ENCODE assay signal across 23 mouse cellular contexts in the genomic region with DNA sequence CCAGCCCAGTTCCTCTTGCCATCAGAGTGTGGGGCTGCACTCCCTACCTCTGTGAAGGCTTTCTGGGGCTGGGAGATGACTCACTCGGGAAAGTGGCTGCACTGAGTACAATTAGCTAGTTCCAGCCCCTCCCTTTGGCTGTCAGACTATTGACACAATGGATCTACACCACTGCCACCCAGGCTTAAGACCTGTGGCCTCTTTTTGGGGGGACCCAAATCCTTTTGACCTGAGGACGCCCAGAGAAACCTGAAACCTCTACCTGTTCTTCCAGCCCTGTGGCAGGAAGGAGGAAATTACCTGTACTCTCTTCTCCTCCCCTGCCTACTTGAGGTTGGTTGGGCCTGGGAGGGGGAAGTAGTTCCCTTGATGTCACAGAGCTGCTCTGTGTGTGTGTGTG. TPM values are rescaled to one million over a fixed set of nuclear protein-coding genes. Genes with fewer than 3 reads are reported as not detected.
DNase-seq lines count a peak whose midpoint lies in the region; ATAC-seq lines count a peak whose summit lies in the region.
"Had no signal": no experiment of that assay in that cellular context is flagged by ENCODE, and none has a peak within 500 bp of the region (broad histone marks: within the 10 kb centered on the region; RNA-seq: fewer than 3 reads in every experiment).

No protein-coding gene starts in this region.

- intact Hi-C loops in heart, postnatal 10 days (cut with DNase I): no loop called here

- no peak for DNase-seq in lung, postnatal 4 days
- peak; percentile 31 for DNase-seq in NIH3T3 (ENCODE audit: low read depth)
- DNase-seq in retina, postnatal 1 day: no peak
- DNase-seq in heart, postnatal 10 days: no peak
- DNase-seq: adrenal gland, postnatal 14 days; cerebellum, adult 8-10 months; gastrocnemius, postnatal 25 days; kidney, adult 18-20 months; kidney, postnatal 10 days; liver; thymus, adult 18-20 months; thymus, postnatal 4 days had no signal

- H3K36me3 ChIP-seq in lung, embryonic 16.5 days (ENCODE audit: control insufficient read depth, insufficient read depth, low read length): no peaks in the 10 kb centered on the region
- H3K36me3 ChIP-seq in intestine, embryonic 15.5 days: no peaks in the 10 kb centered on the region
- H3K36me3 ChIP-seq in stomach, embryonic 14.5 days (ENCODE audit: control insufficient read depth, insufficient read depth, low read length): no peaks in the 10 kb centered on the region
- no peaks in the 10 kb centered on the region for H3K36me3 ChIP-seq in kidney, embryonic 16.5 days (ENCODE audit: insufficient read depth, low read length)
- H3K36me3 ChIP-seq: forebrain, embryonic 10.5 days; limb, embryonic 10.5 days; liver, embryonic 15.5 days; midbrain, embryonic 12.5 days had no signal

- no peak overlapping the region for H3K27ac ChIP-seq in lung, embryonic 16.5 days (ENCODE audit: low read length)
- no peak overlapping the region for H3K27ac ChIP-seq in intestine, embryonic 15.5 days
- no peak overlapping the region for H3K27ac ChIP-seq in stomach, embryonic 14.5 days (ENCODE audit: low read length)
- H3K27ac ChIP-seq in kidney, embryonic 16.5 days (ENCODE audit: low read length): no peak overlapping the region
- H3K27ac ChIP-seq: forebrain, embryonic 10.5 days; limb, embryonic 10.5 days; liver, embryonic 15.5 days; midbrain, embryonic 12.5 days had no signal

- 25% methylated on average over 2 of the region's 2 CpGs for WGBS in lung, embryonic 16.5 days
- 27% methylated on average over 2 of the region's 2 CpGs for WGBS in intestine, embryonic 15.5 days
- WGBS in stomach, embryonic 14.5 days: 39% methylated on average over 2 of the region's 2 CpGs
- WGBS in kidney, embryonic 16.5 days: 25% methylated on average over 2 of the region's 2 CpGs

- no peak overlapping the region for H3K4me3 ChIP-seq in lung, embryonic 16.5 days (ENCODE audit: low read length)
- H3K4me3 ChIP-seq in intestine, embryonic 15.5 days (replicated peaks): no peak overlapping the region
- no peak overlapping the region for H3K4me3 ChIP-seq in stomach, embryonic 14.5 days (ENCODE audit: low read depth, low read length)
- no peak overlapping the region for H3K4me3 ChIP-seq in kidney, embryonic 16.5 days (ENCODE audit: low read length)
- H3K4me3 ChIP-seq: forebrain, embryonic 10.5 days; limb, embryonic 10.5 days; liver, embryonic 15.5 days; midbrain, embryonic 12.5 days had no signal

- peak; percentile 64 for ATAC-seq in lung, embryonic 16.5 days (ENCODE audit: low read depth)
- ATAC-seq in intestine, embryonic 15.5 days: peak; percentile 84
- peak; percentile 82 for ATAC-seq in stomach, embryonic 14.5 days (ENCODE audit: insufficient number of reproducible peaks, insufficient read depth, low FRiP score, low read depth)
- ATAC-seq in kidney, embryonic 16.5 days (ENCODE audit: low FRiP score, low TSS enrichment): no peak
- ATAC-seq: forebrain, embryonic 16.5 days; hindbrain, embryonic 16.5 days had no signal

- no peaks in the 10 kb centered on the region for H3K27me3 ChIP-seq in lung, embryonic 16.5 days (ENCODE audit: control insufficient read depth, insufficient read depth, low read depth, low read length)
- no peaks in the 10 kb centered on the region for H3K27me3 ChIP-seq in intestine, embryonic 15.5 days (replicated peaks)
- no peaks in the 10 kb centered on the region for H3K27me3 ChIP-seq in stomach, embryonic 14.5 days (ENCODE audit: control insufficient read depth, insufficient read depth, low read length)
- H3K27me3 ChIP-seq in kidney, embryonic 16.5 days (ENCODE audit: insufficient read depth, low read length): no peaks in the 10 kb centered on the region
- H3K27me3 ChIP-seq: liver, embryonic 15.5 days; midbrain, embryonic 12.5 days had no signal

- H3K9ac ChIP-seq in lung, embryonic 16.5 days (ENCODE audit: low read length): no peak overlapping the region
- no peak overlapping the region for H3K9ac ChIP-seq in intestine, embryonic 15.5 days
- no peak overlapping the region for H3K9ac ChIP-seq in stomach, embryonic 14.5 days (replicated peaks; ENCODE audit: low read depth, low read length)
- no peak overlapping the region for H3K9ac ChIP-seq in kidney, embryonic 16.5 days (replicated peaks; ENCODE audit: low read length)
- H3K9ac ChIP-seq: liver, embryonic 15.5 days; midbrain, embryonic 12.5 days had no signal

- no peak overlapping the region for H3K4me2 ChIP-seq in lung, embryonic 16.5 days (ENCODE audit: low read depth, low read length)
- no peak overlapping the region for H3K4me2 ChIP-seq in intestine, embryonic 15.5 days (replicated peaks)
- H3K4me2 ChIP-seq in stomach, embryonic 14.5 days (replicated peaks; ENCODE audit: low read depth, low read length): no peak overlapping the region
- H3K4me2 ChIP-seq in kidney, embryonic 16.5 days (replicated peaks; ENCODE audit: low read depth, low read length): no peak overlapping the region
- H3K4me2 ChIP-seq: liver, embryonic 15.5 days; midbrain, embryonic 12.5 days had no signal

- no peaks in the 10 kb centered on the region for H3K4me1 ChIP-seq in lung, embryonic 16.5 days (replicated peaks; ENCODE audit: control insufficient read depth, insufficient read depth, low read length)
- no peaks in the 10 kb centered on the region for H3K4me1 ChIP-seq in intestine, embryonic 15.5 days (replicated peaks)
- H3K4me1 ChIP-seq in stomach, embryonic 14.5 days (ENCODE audit: control insufficient read depth, insufficient read depth, low read length): no peaks in the 10 kb centered on the region
- no peaks in the 10 kb centered on the region for H3K4me1 ChIP-seq in kidney, embryonic 16.5 days (ENCODE audit: insufficient read depth, low read length)
- H3K4me1 ChIP-seq: forebrain, embryonic 10.5 days; limb, embryonic 10.5 days; liver, embryonic 15.5 days; midbrain, embryonic 12.5 days had no signal

- H3K9me3 ChIP-seq in lung, embryonic 16.5 days (ENCODE audit: control insufficient read depth, low read length): no peaks in the 10 kb centered on the region
- no peaks in the 10 kb centered on the region for H3K9me3 ChIP-seq in intestine, embryonic 15.5 days
- H3K9me3 ChIP-seq in stomach, embryonic 14.5 days (ENCODE audit: control insufficient read depth, low read depth, low read length): no peaks in the 10 kb centered on the region
- H3K9me3 ChIP-seq in kidney, embryonic 16.5 days (ENCODE audit: low read length): 0 out of 2 replicates have a peak, but pooled peaks cover 2% of the 10 kb centered on the region
- H3K9me3 ChIP-seq: limb, embryonic 10.5 days; midbrain, embryonic 12.5 days had no signal

RNA-seq across cellular contexts. Expression of a gene that starts 16.7 kb away (rescaled TPM):
- polyA plus RNA-seq in lung, embryonic 16.5 days (2015; fragmentation: Nextera tagmentation; extraction: Ambion mirVana): 7.9 and 8.3 TPM in 2 replicates
- polyA plus RNA-seq in intestine, embryonic 15.5 days (2015; fragmentation: Nextera tagmentation; extraction: Ambion mirVana): 21.5 and 23.7 TPM in 2 replicates
- polyA plus RNA-seq in stomach, embryonic 14.5 days (2014; fragmentation: Nextera tagmentation; extraction: Ambion mirVana): 23.1 and 26.6 TPM in 2 replicates
- 10.1 and 10.7 TPM in 2 replicates for polyA plus RNA-seq in kidney, embryonic 16.5 days (2015; fragmentation: Nextera tagmentation; extraction: Ambion mirVana)
- under 1 TPM; 0.62 to 0.96 TPM for total RNA-seq in heart, postnatal 10 days (2021)

RNA-seq across cellular contexts. Expression of a gene that starts 17.8 kb away (rescaled TPM):
- polyA plus RNA-seq in lung, embryonic 16.5 days (2015; fragmentation: Nextera tagmentation; extraction: Ambion mirVana): 2.4 TPM in 2 replicates
- 2.9 TPM in 2 replicates for polyA plus RNA-seq in intestine, embryonic 15.5 days (2015; fragmentation: Nextera tagmentation; extraction: Ambion mirVana)
- polyA plus RNA-seq in stomach, embryonic 14.5 days (2014; fragmentation: Nextera tagmentation; extraction: Ambion mirVana): 4.8 and 6.2 TPM in 2 replicates
- 6.3 and 7.1 TPM in 2 replicates for polyA plus RNA-seq in kidney, embryonic 16.5 days (2015; fragmentation: Nextera tagmentation; extraction: Ambion mirVana)
- total RNA-seq in heart, postnatal 10 days (2021): 1 to 10 TPM; 5.0 to 6.5 TPM
- total RNA-seq: neutrophil, adult 5-6 weeks had no signal
